Mouse (Mus musculus): ENCODE results near the gene St8sia6. TPM values are rescaled to one million over a fixed set of nuclear protein-coding genes. Genes with fewer than 3 reads are reported as not detected.

Gene St8sia6
- polyA plus RNA-seq, 1 experiment: 0.01 TPM

DNA sequence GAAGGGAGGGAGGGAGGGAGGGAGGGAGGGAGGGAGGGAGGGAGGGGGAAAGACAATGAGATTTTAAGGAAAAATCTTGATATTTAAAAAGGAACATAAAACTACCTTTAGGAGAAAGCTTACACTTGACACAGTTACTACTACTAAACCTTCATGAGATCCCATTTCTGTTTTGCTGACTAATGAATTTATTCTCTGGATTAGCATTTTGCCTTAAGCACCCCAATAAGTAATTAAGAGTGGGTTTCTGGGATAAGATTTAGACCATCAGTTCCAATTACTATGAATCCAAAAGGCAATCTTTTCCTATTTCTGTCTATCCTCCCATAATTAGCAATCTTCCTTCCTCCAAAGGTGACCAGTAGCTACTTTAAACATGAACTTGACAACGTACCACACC, 44.7 kb downstream of the St8sia6 start:
- Histone ChIP-seq H3K4me2 (ENCODE audit: low read depth) (no peak overlapping the region), H3K79me2 (ENCODE audit: control insufficient read depth, insufficient read depth) (no peaks in the 10 kb centered on the region), H3K36me3 (ENCODE audit: control insufficient read depth, insufficient read depth) (no peaks in the 10 kb centered on the region), H3K27me3 (ENCODE audit: control insufficient read depth, insufficient read depth, insufficient read length) (no peaks in the 10 kb centered on the region), H3ac (ENCODE audit: control insufficient read depth, insufficient read length) (no peak overlapping the region), H3K4me3 (no peak overlapping the region)
- TF ChIP-seq REST (IDR thresholded peaks at IDR 0.05; ENCODE audit: insufficient read depth, insufficient read length): no peak
- no peak for TF ChIP-seq MYOG (IDR thresholded peaks at IDR 0.05; ENCODE audit: control insufficient read depth in 1 of 3, insufficient read depth in 1 of 3, insufficient read length in 2 of 3, low read depth in 2 of 3)
- TF ChIP-seq MYOD1 (IDR thresholded peaks at IDR 0.05; ENCODE audit: control insufficient read depth in 1 of 3, insufficient read length in 2 of 3, low read depth in 2 of 3): no peak
- no peak for TF ChIP-seq E2F4 (IDR thresholded peaks at IDR 0.05; ENCODE audit: insufficient read depth)
- TF ChIP-seq TCF3 (IDR thresholded peaks at IDR 0.05; ENCODE audit: insufficient read length, low read depth): no peak
- TF ChIP-seq TCF12 (IDR thresholded peaks at IDR 0.05; ENCODE audit: insufficient read depth, poor library complexity, severe bottlenecking): no peak
- TF ChIP-seq POLR2AphosphoS2 (IDR thresholded peaks at IDR 0.05; ENCODE audit: insufficient read length, low read depth): no peak
- no peak for TF ChIP-seq CEBPB (IDR thresholded peaks at IDR 0.05; ENCODE audit: insufficient read depth, poor library complexity, severe bottlenecking)
- TF ChIP-seq MAX (IDR thresholded peaks at IDR 0.05; ENCODE audit: low read depth): no peak
- TF ChIP-seq USF1 (IDR thresholded peaks at IDR 0.05; ENCODE audit: low read depth): no peak

DNA sequence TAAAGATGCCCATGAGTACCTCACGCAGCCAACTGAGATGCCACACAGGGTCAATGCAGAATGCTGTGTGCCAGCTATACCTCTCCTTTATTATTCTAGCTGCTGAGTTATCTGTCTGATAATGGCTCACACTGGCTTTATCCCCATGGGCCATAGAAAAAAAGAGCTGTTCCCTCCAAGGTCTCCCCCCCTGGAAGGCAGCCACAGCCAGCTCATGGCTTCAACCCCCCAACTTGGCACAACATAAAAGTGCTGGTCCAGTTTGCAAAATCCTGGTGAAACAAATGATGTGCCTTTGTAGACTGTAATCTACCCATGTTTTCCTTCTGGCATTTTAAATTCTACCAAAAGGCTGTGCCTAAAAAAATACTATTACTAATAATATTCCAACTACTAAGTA, 46.3 kb downstream of the St8sia6 start:
- no peak for TF ChIP-seq POLR2AphosphoS2 (IDR thresholded peaks at IDR 0.05; ENCODE audit: insufficient read length, low read depth)
- no peak for TF ChIP-seq MYOG (IDR thresholded peaks at IDR 0.05; ENCODE audit: control insufficient read depth in 1 of 3, insufficient read depth in 1 of 3, insufficient read length in 2 of 3, low read depth in 2 of 3)
- no peak for TF ChIP-seq SRF (IDR thresholded peaks at IDR 0.05; ENCODE audit: control insufficient read depth, insufficient read length, low read depth)
- no peak for TF ChIP-seq CEBPB (IDR thresholded peaks at IDR 0.05; ENCODE audit: insufficient read depth, poor library complexity, severe bottlenecking)
- TF ChIP-seq USF1 (IDR thresholded peaks at IDR 0.05; ENCODE audit: low read depth): no peak
- Histone ChIP-seq H3ac (ENCODE audit: control insufficient read depth, insufficient read length) (no peak overlapping the region), H3K36me3 (ENCODE audit: control insufficient read depth, insufficient read depth) (no peaks in the 10 kb centered on the region), H3K79me2 (ENCODE audit: control insufficient read depth, insufficient read depth) (no peaks in the 10 kb centered on the region), H3K27me3 (ENCODE audit: control insufficient read depth, insufficient read depth, insufficient read length) (no peaks in the 10 kb centered on the region), H3K4me3 (no peak overlapping the region), H3K4me2 (ENCODE audit: low read depth) (no peak overlapping the region)

DNA sequence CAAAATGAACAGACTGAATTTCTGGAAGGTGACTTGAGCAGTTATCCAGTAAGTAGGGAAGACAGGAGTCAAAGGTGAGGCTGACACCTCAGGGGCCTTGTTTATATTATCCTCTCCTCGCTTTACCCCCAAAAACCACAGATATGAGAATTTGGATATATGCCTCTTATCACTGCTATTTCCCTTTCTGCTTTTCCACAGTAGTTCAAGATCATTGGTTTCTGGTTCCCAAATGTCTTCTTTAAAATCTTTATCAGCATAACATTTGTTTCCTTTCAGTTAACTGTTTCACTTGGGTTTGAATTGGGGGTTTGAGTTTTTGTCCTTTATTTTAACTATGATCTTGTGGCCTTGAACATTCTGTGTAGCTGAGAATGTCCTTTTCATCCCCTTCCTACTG, 47.8 kb downstream of the St8sia6 start:
- H3K4me3 ChIP-seq: no peak overlapping the region
- TF ChIP-seq USF1 (IDR thresholded peaks at IDR 0.05; ENCODE audit: low read depth) (no peak), SRF (IDR thresholded peaks at IDR 0.05; ENCODE audit: control insufficient read depth, insufficient read length, low read depth) (no peak), MYOG (IDR thresholded peaks at IDR 0.05; ENCODE audit: control insufficient read depth in 1 of 3, insufficient read depth in 1 of 3, insufficient read length in 2 of 3, low read depth in 2 of 3) (no peak), MYOD1 (IDR thresholded peaks at IDR 0.05; ENCODE audit: control insufficient read depth in 1 of 3, insufficient read length in 2 of 3, low read depth in 2 of 3) (no peak), TCF3 (IDR thresholded peaks at IDR 0.05; ENCODE audit: insufficient read length, low read depth) (no peak), E2F4 (IDR thresholded peaks at IDR 0.05; ENCODE audit: insufficient read depth) (no peak), POLR2AphosphoS2 (IDR thresholded peaks at IDR 0.05; ENCODE audit: insufficient read length, low read depth) (no peak), CEBPB (IDR thresholded peaks at IDR 0.05; ENCODE audit: insufficient read depth, poor library complexity, severe bottlenecking) (no peak)
- H3K27me3 ChIP-seq (ENCODE audit: control insufficient read depth, insufficient read depth, insufficient read length): no peaks in the 10 kb centered on the region
- H3K36me3 ChIP-seq (ENCODE audit: control insufficient read depth, insufficient read depth): no peaks in the 10 kb centered on the region
- H3K79me2 ChIP-seq (ENCODE audit: control insufficient read depth, insufficient read depth): no peaks in the 10 kb centered on the region
- H3ac ChIP-seq (ENCODE audit: control insufficient read depth, insufficient read length): no peak overlapping the region
- H3K4me2 ChIP-seq (ENCODE audit: low read depth): no peak overlapping the region

DNA sequence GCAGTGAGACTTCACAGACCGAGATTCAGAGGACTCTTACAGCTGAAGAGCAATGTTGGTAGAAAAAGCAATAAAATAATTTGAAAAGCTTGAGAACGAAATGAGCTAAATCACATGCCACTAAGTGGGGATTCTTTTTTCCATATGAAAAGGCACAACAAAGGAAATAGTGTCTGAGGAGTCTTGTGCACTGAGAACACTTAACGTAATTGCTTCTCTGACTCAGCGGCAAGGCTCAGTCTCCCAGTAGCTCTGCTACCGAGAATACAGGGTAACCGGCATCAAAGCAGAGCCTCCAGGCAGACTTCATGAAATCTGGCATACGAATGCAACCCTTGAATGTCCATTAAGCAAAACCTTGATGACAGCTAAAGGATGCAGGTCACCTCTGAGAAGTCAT, 55.2 kb downstream of the St8sia6 start:
- H3K36me3 ChIP-seq (ENCODE audit: control insufficient read depth, insufficient read depth): no peaks in the 10 kb centered on the region
- no peak overlapping the region for H3K4me3 ChIP-seq
- no peak overlapping the region for H3K4me2 ChIP-seq (ENCODE audit: low read depth)
- TF ChIP-seq MAX (IDR thresholded peaks at IDR 0.05; ENCODE audit: low read depth) (no peak), MYOG (IDR thresholded peaks at IDR 0.05; ENCODE audit: control insufficient read depth in 1 of 3, insufficient read depth in 1 of 3, insufficient read length in 2 of 3, low read depth in 2 of 3) (no peak), E2F4 (IDR thresholded peaks at IDR 0.05; ENCODE audit: insufficient read depth) (no peak), TCF12 (IDR thresholded peaks at IDR 0.05; ENCODE audit: insufficient read depth, poor library complexity, severe bottlenecking) (no peak), MYOD1 (IDR thresholded peaks at IDR 0.05; ENCODE audit: control insufficient read depth in 1 of 3, insufficient read length in 2 of 3, low read depth in 2 of 3) (no peak), POLR2AphosphoS2 (IDR thresholded peaks at IDR 0.05; ENCODE audit: insufficient read length, low read depth) (no peak), TCF3 (IDR thresholded peaks at IDR 0.05; ENCODE audit: insufficient read length, low read depth) (no peak), POLR2A (IDR thresholded peaks at IDR 0.05; ENCODE audit: insufficient read length, low read depth) (no peak), REST (IDR thresholded peaks at IDR 0.05; ENCODE audit: insufficient read depth, insufficient read length) (no peak), SRF (IDR thresholded peaks at IDR 0.05; ENCODE audit: control insufficient read depth, insufficient read length, low read depth) (no peak), USF1 (IDR thresholded peaks at IDR 0.05; ENCODE audit: low read depth) (no peak), CEBPB (IDR thresholded peaks at IDR 0.05; ENCODE audit: insufficient read depth, poor library complexity, severe bottlenecking) (no peak)
- no peaks in the 10 kb centered on the region for H3K79me2 ChIP-seq (ENCODE audit: control insufficient read depth, insufficient read depth)
- no peak overlapping the region for H3ac ChIP-seq (ENCODE audit: control insufficient read depth, insufficient read length)
- H3K27me3 ChIP-seq (ENCODE audit: control insufficient read depth, insufficient read depth, insufficient read length): no peaks in the 10 kb centered on the region

DNA sequence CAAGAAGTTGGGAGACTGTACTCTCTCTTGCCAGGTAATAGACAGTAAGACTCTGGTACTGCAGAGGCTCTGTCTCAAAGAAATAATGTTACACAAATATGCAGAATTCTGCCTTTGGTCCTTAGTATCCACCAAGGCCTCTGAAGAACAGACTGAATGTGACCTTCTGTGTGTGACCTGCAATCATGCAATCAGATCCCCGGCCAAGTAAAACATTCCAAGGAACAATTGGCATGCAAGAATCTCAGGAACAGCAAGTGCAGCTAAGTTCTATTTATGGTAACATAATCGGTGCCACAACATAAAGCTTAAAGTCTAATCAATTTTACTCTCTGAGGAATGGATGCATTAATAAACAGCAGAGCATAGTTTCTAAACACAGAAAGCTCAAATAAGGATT, 66.0 kb downstream of the St8sia6 start:
- no peak for TF ChIP-seq CEBPB (IDR thresholded peaks at IDR 0.05; ENCODE audit: insufficient read depth, poor library complexity, severe bottlenecking)
- TF ChIP-seq POLR2A (IDR thresholded peaks at IDR 0.05; ENCODE audit: insufficient read length, low read depth): no peak
- TF ChIP-seq MYOD1 (IDR thresholded peaks at IDR 0.05; ENCODE audit: control insufficient read depth in 1 of 3, insufficient read length in 2 of 3, low read depth in 2 of 3): no peak
- no peak for TF ChIP-seq MYOG (IDR thresholded peaks at IDR 0.05; ENCODE audit: control insufficient read depth in 1 of 3, insufficient read depth in 1 of 3, insufficient read length in 2 of 3, low read depth in 2 of 3)
- TF ChIP-seq TCF12 (IDR thresholded peaks at IDR 0.05; ENCODE audit: insufficient read depth, poor library complexity, severe bottlenecking): no peak
- no peak for TF ChIP-seq POLR2AphosphoS2 (IDR thresholded peaks at IDR 0.05; ENCODE audit: insufficient read length, low read depth)
- no peak for TF ChIP-seq TCF3 (IDR thresholded peaks at IDR 0.05; ENCODE audit: insufficient read length, low read depth)
- no peak for TF ChIP-seq REST (IDR thresholded peaks at IDR 0.05; ENCODE audit: insufficient read depth, insufficient read length)
- TF ChIP-seq MAX (IDR thresholded peaks at IDR 0.05; ENCODE audit: low read depth): no peak
- TF ChIP-seq SRF (IDR thresholded peaks at IDR 0.05; ENCODE audit: control insufficient read depth, insufficient read length, low read depth): no peak

More for the DNA sequence above, 66.0 kb downstream of the St8sia6 start:
- Histone ChIP-seq H3K27me3 (ENCODE audit: control insufficient read depth, insufficient read depth, insufficient read length) (no peaks in the 10 kb centered on the region), H3ac (ENCODE audit: control insufficient read depth, insufficient read length) (no peak overlapping the region), H3K79me2 (ENCODE audit: control insufficient read depth, insufficient read depth) (no peaks in the 10 kb centered on the region), H3K4me3 (no peak overlapping the region), H3K4me2 (ENCODE audit: low read depth) (no peak overlapping the region), H3K36me3 (ENCODE audit: control insufficient read depth, insufficient read depth) (no peaks in the 10 kb centered on the region)
